Mouse (Mus musculus): Measurements from ENCODE around the gene Slc6a6. TPM values are rescaled to one million over a fixed set of nuclear protein-coding genes. Genes with fewer than 3 reads are reported as not detected.
A peak's percentile ranks its signal among the peaks of the same experiment; 100 is the strongest.

Slc6a6 gene
- total RNA-seq, 4 experiments from 2014 or later = 91.8 to 114 (median 101) TPM

GRCm38 (mm10) chr6:91700823-91701621 is 17.2 kb downstream of the Slc6a6 start:
- DNase-seq (ENCODE audit: low spot score) = no peak

- DNase-seq (ENCODE audit: low spot score) = no peak
Observed at GRCm38 (mm10) chr6:91703459-91703858, 19.6 kb downstream of the Slc6a6 start.

GRCm38 (mm10) chr6:91704446-91704845 is 20.6 kb downstream of the Slc6a6 start:
- DNase-seq (ENCODE audit: low spot score) = no peak

- no peak for DNase-seq (ENCODE audit: low spot score)
Observed at GRCm38 (mm10) chr6:91705651-91706050, 21.8 kb downstream of the Slc6a6 start.

- DNase-seq (ENCODE audit: low spot score) = no peak
Observed at GRCm38 (mm10) chr6:91706072-91706776, 22.4 kb downstream of the Slc6a6 start.

- DNase-seq (ENCODE audit: low spot score) = no peak
Observed at GRCm38 (mm10) chr6:91707276-91707885, 23.5 kb downstream of the Slc6a6 start.

GRCm38 (mm10) chr6:91707886-91708564 is 24.2 kb downstream of the Slc6a6 start:
- DNase-seq (ENCODE audit: low spot score) = no peak

GRCm38 (mm10) chr6:91708919-91709318 is 25.1 kb downstream of the Slc6a6 start:
- DNase-seq (ENCODE audit: low spot score) = no peak

- no peak for DNase-seq (ENCODE audit: low spot score)
Observed at GRCm38 (mm10) chr6:91710345-91710930, 26.6 kb downstream of the Slc6a6 start.

- DNase-seq (ENCODE audit: low spot score) = no peak
Observed at GRCm38 (mm10) chr6:91712097-91712854, 28.4 kb downstream of the Slc6a6 start.

GRCm38 (mm10) chr6:91712855-91713331 is 29.0 kb downstream of the Slc6a6 start:
- DNase-seq (ENCODE audit: low spot score) = no peak

- DNase-seq (ENCODE audit: low spot score) = no peak
Observed at GRCm38 (mm10) chr6:91713370-91713896, 29.6 kb downstream of the Slc6a6 start.

- peak; percentile 83 for DNase-seq (ENCODE audit: low spot score)
Observed at GRCm38 (mm10) chr6:91715023-91715422, 31.2 kb downstream of the Slc6a6 start.

GRCm38 (mm10) chr6:91715988-91716810 is 32.3 kb downstream of the Slc6a6 start:
- no peak for DNase-seq (ENCODE audit: low spot score)

- DNase-seq (ENCODE audit: low spot score) = no peak
Observed at GRCm38 (mm10) chr6:91718067-91718466, 34.2 kb downstream of the Slc6a6 start.

GRCm38 (mm10) chr6:91718603-91719002 is 34.8 kb downstream of the Slc6a6 start:
- DNase-seq (ENCODE audit: low spot score) = no peak

- no peak for DNase-seq (ENCODE audit: low spot score)
Observed at GRCm38 (mm10) chr6:91719042-91719747, 35.3 kb downstream of the Slc6a6 start.

- no peak for DNase-seq (ENCODE audit: low spot score)
Observed at GRCm38 (mm10) chr6:91719865-91720533, 36.1 kb downstream of the Slc6a6 start.
